Mouse (Mus musculus) liver, embryonic 16.5 days (tissue): ENCODE results near the gene Hist1h4n. TPM values are rescaled to one million over a fixed set of nuclear protein-coding genes. Genes with fewer than 3 reads are reported as not detected.
"Not testable (repeated sequence)": the region's sequence is repeated elsewhere in the genome, so short reads cannot be mapped to it uniquely, and the experiment has no call there.

Experiments
- ATAC-seq: fragments of 200-750 bp; cut with Nextera tagmentation; 2 replicates; pipeline ENCODE4 v1.8.0; 2017; ENCODE audit warnings: low read depth, mild to moderate bottlenecking, moderate number of reproducible peaks, moderate library complexity
- H3K27ac ChIP-seq: fragments of 300-500 bp; sonication (generic); 2 replicates; pipeline ENCODE4 v1.5.1; 2014; ENCODE audit warnings: mild to moderate bottlenecking, low read length
- H3K27me3 ChIP-seq: fragments of 300-500 bp; sonication (generic); 2 replicates; pipeline ENCODE4 v1.6.1; 2014; ENCODE audit warnings: low read depth, low read length, mixed read lengths; ENCODE audit not compliant: control insufficient read depth, insufficient read depth
- H3K36me3 ChIP-seq: fragments of 300-500 bp; sonication (generic); 2 replicates; pipeline ENCODE4 v1.6.1; 2014; ENCODE audit warnings: mild to moderate bottlenecking; ENCODE audit not compliant: control insufficient read depth, insufficient read depth
- H3K4me1 ChIP-seq: fragments of 300-500 bp; sonication (generic); 2 replicates; pipeline ENCODE4 v1.6.1; 2014; ENCODE audit warnings: low read depth, low read length, mixed read lengths; ENCODE audit not compliant: control insufficient read depth
- H3K4me2 ChIP-seq: fragments of 300-500 bp; sonication (generic); 2 replicates; pipeline ENCODE4 v1.6.1; 2014; ENCODE audit warnings: low read depth, low read length, mixed read lengths
- H3K4me3 ChIP-seq: fragments of 300-500 bp; sonication (generic); 2 replicates; pipeline ENCODE4 v1.5.1; 2014; ENCODE audit warnings: low read depth, mild to moderate bottlenecking, low read length
- H3K9ac ChIP-seq: fragments of 300-500 bp; sonication (generic); 2 replicates; pipeline ENCODE4 v1.6.1; 2014; ENCODE audit warnings: low read depth, low read length
- H3K9me3 ChIP-seq: fragments of 300-500 bp; sonication (generic); replicated peaks from 2 replicates; pipeline ENCODE4 v1.6.1; 2016; ENCODE audit warnings: low read length; ENCODE audit not compliant: control insufficient read depth
- WGBS: fragments of 180-500 bp; shearing (Covaris S2); extraction: QIAGEN DNeasy Blood & Tissue Kit; methylation state at CpG from one replicate; pipeline ENCODE4 v1.1.7; 2014; ENCODE audit not compliant: insufficient replicate concordance; 5-methylcytosine and 5-hydroxymethylcytosine counted together
- polyA plus RNA-seq: library from polyadenylated mRNA; unstranded; fragments of >200 nt; fragmentation: Nextera tagmentation; extraction: Ambion mirVana; gene quantifications from 2 replicates; pipeline ENCODE4 v1.2.1, GENCODE M21; 2015

Gene Hist1h4n
- 25.5 and 40.3 TPM in 2 replicates for polyA plus RNA-seq

DNA sequence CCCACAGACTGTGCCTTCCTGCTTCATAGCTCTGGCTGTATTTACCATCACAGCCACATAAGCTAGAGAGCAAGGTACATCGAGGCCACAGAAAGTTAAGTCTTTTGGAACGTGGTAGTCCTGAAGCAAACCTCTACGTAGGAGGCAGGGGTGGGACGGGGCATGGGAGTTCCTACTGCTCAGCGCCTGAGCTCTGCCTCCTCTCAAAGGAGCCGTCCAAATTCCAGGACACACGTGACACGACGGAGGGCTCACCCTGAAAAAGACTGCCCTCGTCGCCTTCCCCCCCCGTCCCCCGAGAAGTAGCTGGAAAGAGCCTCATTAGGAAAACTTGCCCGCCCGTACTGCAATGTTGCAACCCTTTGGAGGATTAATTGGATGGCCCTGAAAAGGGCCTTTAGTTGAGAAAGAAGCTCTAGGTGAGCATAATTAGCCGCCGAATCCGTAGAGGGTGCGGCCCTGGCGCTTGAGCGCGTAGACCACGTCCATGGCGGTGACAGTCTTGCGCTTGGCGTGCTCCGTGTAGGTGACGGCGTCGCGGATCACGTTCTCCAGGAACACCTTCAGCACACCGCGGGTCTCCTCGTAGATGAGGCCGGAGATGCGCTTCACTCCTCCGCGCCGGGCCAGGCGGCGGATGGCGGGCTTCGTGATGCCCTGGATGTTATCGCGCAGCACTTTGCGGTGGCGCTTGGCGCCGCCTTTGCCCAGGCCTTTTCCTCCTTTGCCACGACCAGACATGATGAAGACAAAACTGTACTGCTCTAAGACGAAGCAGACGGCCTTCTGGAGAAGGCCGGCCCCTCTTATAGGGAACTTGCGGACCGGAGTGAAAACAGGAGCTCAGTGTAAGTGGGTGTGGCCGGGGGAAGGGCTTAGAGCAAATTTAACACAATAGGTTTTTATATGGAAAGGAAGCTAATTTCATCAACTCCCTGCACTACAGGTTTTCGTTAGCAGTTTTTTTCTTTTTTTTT lies at the start of gene Hist1h4n:
Gene Hist1h4n (minus strand): TSS at position 779 of the 977 bp plus-strand sequence.
- H3K4me1 ChIP-seq, H3K9me3 ChIP-seq, H3K27me3 ChIP-seq, H3K36me3 ChIP-seq: not testable (repeated sequence)
- Histone ChIP-seq H3K4me3 (peak within 1 kb of the TSS; percentile 28), H3K4me2 (peak within 1 kb of the TSS; percentile 36; the same call in 1 of the 2 replicates), H3K27ac (peak within 1 kb of the TSS; percentile 66; the same call in 1 of the 2 replicates), H3K9ac (peak within 1 kb of the TSS; percentile 37; the same call in 1 of the 2 replicates)
- WGBS: 0% methylated on average over 22 of the region's 58 CpGs
- ATAC-seq: peak; percentile 72

DNA sequence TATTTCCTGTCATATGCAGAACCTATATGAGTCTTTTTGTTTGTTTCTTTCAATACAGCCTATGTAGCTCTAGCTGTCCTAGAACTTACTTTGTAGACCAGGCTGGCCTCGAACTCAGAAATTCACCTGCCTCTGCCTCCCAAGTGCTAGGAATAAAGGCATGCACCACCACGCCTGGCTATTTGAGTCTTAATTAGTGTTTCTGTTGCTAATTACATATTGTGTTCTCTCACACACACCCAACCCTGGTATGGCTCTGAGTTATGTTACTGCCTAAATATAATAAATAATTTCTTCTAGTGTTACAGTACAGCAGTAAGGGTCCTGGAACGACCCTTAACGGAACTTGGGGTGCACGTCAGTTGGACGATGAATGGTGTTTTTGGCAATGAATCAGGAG lies 48.7 kb upstream of the Hist1h4n start:
- H3K4me1 ChIP-seq: no peaks in the 10 kb centered on the region

DNA sequence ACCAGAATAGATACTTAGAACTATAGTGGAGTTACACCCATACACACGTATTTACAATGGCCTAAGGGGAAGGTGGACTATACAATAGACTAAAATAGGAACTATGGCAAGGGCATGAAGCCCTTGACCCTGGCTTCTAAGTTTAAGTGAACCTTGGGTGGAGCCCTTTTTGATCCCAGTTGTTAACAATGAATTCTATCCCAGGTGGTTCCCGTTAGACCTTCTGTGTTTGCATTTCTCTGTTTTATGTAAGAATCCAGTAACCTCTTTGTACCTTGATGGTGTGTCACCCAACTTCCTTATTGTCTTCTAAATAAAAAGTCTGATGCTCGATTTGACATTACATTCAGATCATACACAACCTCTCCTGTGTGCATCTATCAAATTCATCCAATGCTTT lies 33.5 kb upstream of the Hist1h4n start:
- 41% methylated on average over 3 of the region's 3 CpGs for WGBS
- not testable (repeated sequence) for H3K9ac ChIP-seq, H3K27ac ChIP-seq, H3K4me3 ChIP-seq, ATAC-seq, H3K27me3 ChIP-seq, H3K4me2 ChIP-seq, H3K36me3 ChIP-seq, H3K4me1 ChIP-seq, H3K9me3 ChIP-seq

More for the DNA sequence above, 48.7 kb upstream of the Hist1h4n start:
- Histone ChIP-seq H3K27ac (no peak overlapping the region), H3K27me3 (no peaks in the 10 kb centered on the region), H3K4me3 (no peak overlapping the region), H3K9me3 (no peaks in the 10 kb centered on the region), H3K9ac (no peak overlapping the region), H3K36me3 (no peaks in the 10 kb centered on the region), H3K4me2 (no peak overlapping the region)
- 73% methylated on average over 6 of the region's 6 CpGs for WGBS
- ATAC-seq: no peak

DNA sequence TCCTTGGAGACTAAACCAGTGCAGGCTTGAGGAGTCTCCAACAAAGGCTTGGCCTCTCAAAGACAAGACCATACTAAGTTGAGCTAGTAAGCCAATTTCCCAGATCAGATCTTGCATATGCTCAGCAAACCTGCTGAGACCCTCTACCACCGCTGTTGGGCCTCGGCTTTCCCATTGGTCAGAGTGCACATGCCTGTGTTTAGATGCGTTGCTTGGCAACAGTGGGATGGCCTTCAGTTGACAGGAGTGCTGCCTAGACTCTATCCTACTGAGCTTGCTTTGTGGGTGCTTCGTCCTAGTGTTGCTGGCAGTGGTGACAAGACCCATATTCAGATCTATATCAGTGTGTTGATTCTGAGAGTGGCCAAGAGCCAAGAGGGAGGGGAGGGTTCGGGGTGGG lies 29.6 kb upstream of the Hist1h4n start:
- no peak overlapping the region for H3K4me2 ChIP-seq
- ATAC-seq: no peak
- H3K4me1 ChIP-seq: no peaks in the 10 kb centered on the region
- no peaks in the 10 kb centered on the region for H3K36me3 ChIP-seq
- no peak overlapping the region for H3K4me3 ChIP-seq
- no peaks in the 10 kb centered on the region for H3K9me3 ChIP-seq
- H3K9ac ChIP-seq: no peak overlapping the region
- no peak overlapping the region for H3K27ac ChIP-seq
- no peaks in the 10 kb centered on the region for H3K27me3 ChIP-seq
- WGBS: 31% methylated on average over 5 of the region's 5 CpGs

DNA sequence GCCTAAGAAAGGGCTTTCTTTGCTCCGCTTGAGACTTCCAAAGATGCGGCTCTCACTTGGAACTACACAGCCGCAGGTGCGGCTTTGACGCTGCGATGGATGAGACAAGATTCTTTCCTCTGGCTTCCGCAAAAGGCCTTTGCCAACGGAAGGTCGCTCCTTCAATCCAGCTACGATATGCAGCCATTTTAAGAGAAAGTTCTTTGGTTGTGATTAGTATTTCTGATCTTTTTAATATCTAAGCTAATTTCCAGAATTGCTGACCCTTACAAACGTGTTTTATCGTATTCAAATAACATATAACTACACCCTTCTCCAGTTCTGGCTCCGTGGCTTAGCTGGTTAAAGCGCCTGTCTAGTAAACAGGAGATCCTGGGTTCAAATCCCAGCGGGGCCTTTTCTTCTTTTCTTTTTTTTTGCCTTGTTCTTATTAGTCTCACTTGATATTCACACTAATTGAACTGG lies 23.7 kb upstream of the Hist1h4n start:
- Histone ChIP-seq H3K4me1 (no peaks in the 10 kb centered on the region), H3K27me3 (no peaks in the 10 kb centered on the region), H3K27ac (no peak overlapping the region), H3K9me3 (no peaks in the 10 kb centered on the region), H3K9ac (peak overlapping the region; percentile 13), H3K36me3 (no peaks in the 10 kb centered on the region), H3K4me3 (peak overlapping the region; percentile 66), H3K4me2 (peak overlapping the region; percentile 72)
- ATAC-seq: peak; percentile 56
- WGBS: 2% methylated on average over 15 of the region's 15 CpGs

DNA sequence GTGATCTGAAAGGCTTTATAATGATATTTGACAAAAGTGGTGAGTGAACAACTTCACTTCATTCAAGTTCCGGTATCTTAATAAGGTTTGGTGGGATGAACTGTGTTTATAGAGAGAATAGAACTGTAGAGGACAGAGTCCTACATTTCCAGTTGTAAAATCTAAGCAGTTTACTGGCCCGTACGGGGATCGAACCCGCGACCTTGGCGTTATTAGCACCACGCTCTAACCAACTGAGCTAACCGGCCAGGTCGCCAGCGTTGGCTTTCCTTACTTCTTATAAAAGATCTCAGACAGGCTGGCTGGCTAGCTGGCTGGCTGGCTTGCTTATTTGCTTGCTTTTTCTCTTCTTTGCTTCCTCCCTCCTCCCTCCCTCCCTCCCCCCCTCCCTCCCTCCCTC lies 23.1 kb upstream of the Hist1h4n start:
- Histone ChIP-seq H3K9ac (no peak overlapping the region), H3K36me3 (no peaks in the 10 kb centered on the region), H3K27ac (no peak overlapping the region), H3K4me2 (peak overlapping the region; percentile 72), H3K4me3 (peak overlapping the region; percentile 66), H3K4me1 (no peaks in the 10 kb centered on the region), H3K9me3 (no peaks in the 10 kb centered on the region), H3K27me3 (no peaks in the 10 kb centered on the region)
- peak; percentile 90 for ATAC-seq
- WGBS: 0% methylated on average over 11 of the region's 11 CpGs

DNA sequence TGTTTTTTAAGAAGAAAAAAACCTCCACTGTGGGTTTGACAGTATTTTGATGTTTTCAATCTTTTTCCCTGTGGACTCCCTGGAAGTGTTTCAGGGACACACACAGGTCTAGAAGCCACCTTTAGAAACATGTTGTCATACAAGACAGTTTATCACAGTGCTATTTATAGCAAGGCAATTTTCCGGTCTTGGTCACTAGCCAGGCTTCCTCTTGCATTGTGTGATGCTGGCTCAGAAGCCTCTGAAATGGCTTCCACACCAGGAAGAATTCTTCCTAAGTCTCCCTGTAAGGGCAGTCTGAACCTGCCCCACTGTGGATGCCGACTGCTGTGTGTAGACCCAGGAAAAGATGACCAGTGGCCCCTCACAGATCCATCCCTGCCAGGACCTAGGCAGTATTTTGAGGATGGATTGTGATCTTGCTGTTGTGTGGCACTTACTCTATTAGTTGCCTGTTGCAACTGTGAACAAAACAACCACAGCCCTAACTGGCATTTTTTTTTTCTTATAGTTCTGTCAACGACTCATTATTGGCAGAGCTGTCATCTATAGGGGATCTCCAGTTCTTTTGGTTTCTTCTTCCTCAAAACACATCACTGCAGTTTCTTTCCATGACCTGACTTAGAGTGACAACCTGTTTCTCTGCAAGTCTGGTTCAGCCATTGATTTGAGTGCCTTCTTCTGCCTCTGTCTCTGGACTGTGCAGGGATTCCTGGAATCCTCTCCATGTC lies 20.4 kb upstream of the Hist1h4n start:
- no peaks in the 10 kb centered on the region for H3K4me1 ChIP-seq
- no peak overlapping the region for H3K27ac ChIP-seq
- H3K9ac ChIP-seq: no peak overlapping the region
- no peak overlapping the region for H3K4me3 ChIP-seq
- H3K27me3 ChIP-seq: no peaks in the 10 kb centered on the region
- WGBS: 20% methylated on average over 3 of the region's 3 CpGs
- no peaks in the 10 kb centered on the region for H3K36me3 ChIP-seq
- ATAC-seq: no peak
- no peak overlapping the region for H3K4me2 ChIP-seq
- no peaks in the 10 kb centered on the region for H3K9me3 ChIP-seq

DNA sequence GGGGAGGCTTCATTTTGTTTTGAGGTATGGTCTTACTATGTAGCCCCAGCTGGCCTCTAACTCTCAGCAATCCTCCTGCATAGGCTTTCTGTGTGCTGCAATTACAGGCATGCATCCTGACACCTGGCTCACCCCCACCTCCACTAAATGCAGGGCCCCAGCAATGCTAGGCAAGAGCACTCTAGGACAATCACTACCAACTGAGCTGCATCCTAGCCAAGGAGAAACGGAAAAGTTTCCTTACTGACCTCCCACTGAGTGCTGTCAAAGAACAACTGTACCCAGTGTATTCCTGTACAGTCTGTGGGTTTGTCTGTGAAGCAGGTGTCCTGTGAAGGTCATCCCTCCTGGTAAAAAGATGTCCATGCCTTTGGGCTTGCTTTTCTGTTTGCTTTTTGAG lies 18.7 kb upstream of the Hist1h4n start:
- not testable (repeated sequence) for H3K4me3 ChIP-seq, H3K36me3 ChIP-seq, H3K4me2 ChIP-seq, ATAC-seq, H3K9ac ChIP-seq, H3K4me1 ChIP-seq, H3K27me3 ChIP-seq, H3K27ac ChIP-seq, H3K9me3 ChIP-seq
- 60% methylated on average over 1 of the region's 1 CpGs for WGBS
